Mouse (Mus musculus) small intestine, adult 2 months (tissue): Measurements from ENCODE around the gene Atp8b4.

Source experiments
- CTCF ChIP-seq: fragments of 200-500 bp; IDR thresholded peaks from 2 replicates; pipeline ENCODE4 v1.5.1; 2012; ENCODE audit warnings: low read depth, mild to moderate bottlenecking, control low read depth, inconsistent platforms, low read length, moderate library complexity, mixed read lengths; ENCODE audit not compliant: insufficient replicate concordance, insufficient read length; ENCODE audit errors: extremely low read depth
- POLR2A ChIP-seq: fragments of 200-500 bp; IDR thresholded peaks from 2 replicates; pipeline ENCODE4 v1.6.1; 2012; ENCODE audit warnings: low read depth, mild to moderate bottlenecking, control low read depth, inconsistent platforms, low read length, moderate library complexity

DNA sequence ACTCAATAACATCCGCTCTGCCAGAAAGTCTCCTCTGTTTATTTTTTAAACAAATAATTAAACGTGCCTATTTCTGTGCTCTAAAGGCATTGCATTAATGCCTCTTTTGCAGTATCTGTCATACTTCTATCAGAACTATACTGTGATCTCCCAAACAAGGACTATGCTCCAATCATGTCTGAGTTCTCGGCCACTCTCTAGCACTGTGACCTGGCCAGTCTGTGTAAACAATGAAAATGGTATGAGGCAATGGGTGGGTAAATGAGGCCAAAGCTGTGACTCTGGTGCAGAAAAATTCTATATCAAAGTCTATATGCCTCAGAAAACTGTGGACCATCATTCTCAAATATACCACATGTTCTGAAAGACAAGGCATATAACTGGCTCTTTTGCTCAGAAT is 140.5 kb downstream of the Atp8b4 start:
- TF ChIP-seq CTCF (no peak), POLR2A (no peak)
